Mouse (Mus musculus): ENCODE measurements around the gene Vmn2r45.
"Not testable (repeated sequence)": the region's sequence is repeated elsewhere in the genome, so short reads cannot be mapped to it uniquely, and the experiment has no call there.

Gene Vmn2r45

DNA sequence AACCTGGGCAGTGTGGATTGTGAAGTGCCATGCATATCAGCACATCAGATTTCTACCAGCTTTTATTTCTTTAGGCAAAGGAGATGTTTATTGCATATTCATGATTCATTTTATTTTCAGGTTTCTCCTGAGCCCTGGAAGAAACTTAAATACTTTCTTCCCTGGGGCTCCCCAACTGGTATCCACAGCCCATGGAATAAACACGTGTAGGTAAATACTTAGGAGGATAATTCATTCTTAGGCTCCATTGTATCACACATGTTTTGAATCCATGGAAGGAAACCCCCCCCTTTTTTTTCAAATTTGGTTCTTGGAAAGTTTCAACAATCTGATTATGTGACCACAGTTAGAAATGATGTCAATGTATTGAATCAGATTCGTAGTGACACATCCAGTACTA, at the start of gene Vmn2r45:
Gene Vmn2r45, minus strand, starts transcription at position 101 of the 400 bp plus-strand sequence.
- DNase-seq (ENCODE audit: low spot score), result not testable (repeated sequence)

Data from T-cell, adult 2 months (primary cell).